Mouse (Mus musculus): Measurements from ENCODE around the gene Pheta1. TPM values are rescaled to one million over a fixed set of nuclear protein-coding genes. Genes with fewer than 3 reads are reported as not detected.
A peak's percentile ranks its signal among the peaks of the same experiment; 100 is the strongest.
"Not testable (repeated sequence)": the region's sequence is repeated elsewhere in the genome, so short reads cannot be mapped to it uniquely, and the experiment has no call there.

Pheta1 gene
- total RNA-seq, 4 experiments from 2014 or later = 6.3 to 9.5 (median 7.5) TPM

DNA sequence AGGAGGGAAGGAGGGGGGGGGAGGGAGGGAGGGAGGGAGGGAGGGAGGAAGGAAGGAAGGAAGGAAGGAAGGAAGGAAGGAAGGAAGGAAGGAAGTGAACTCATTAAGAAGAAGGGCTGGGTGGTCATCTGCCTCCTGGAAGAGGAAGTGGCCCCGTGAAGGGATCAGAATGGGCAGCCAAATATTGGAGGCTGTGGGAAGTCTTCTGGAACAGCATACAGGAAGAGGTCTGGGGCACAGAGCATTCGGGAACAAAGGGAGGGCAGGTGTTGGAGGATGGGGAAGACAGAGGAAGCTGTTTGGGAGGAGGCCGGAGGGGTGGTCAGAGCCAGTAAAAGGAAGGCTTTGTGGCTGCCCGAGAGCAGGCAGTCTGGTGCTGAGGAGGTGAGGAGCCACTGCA is 3.4 kb upstream of the Pheta1 start:
- no peak for DNase-seq

DNA sequence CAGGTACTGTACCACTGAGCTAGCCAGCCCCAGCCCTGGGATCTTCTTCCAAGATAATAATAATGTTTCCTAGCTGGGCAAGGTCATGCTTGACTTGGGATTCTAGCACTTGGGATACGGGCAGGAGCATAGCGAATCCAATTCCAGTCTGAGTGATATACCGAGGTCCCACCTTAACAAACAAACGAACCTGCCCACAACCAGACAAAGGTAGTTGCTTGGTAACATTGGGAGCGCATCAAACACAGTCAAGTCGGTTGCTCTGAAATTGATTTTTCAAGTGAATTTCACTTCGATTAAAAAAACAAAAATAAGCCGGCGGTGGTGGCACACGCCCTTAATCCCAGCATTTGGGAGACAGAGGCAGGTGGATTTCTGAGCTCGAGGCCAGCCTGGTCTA is 2.5 kb upstream of the Pheta1 start:
- no peak for DNase-seq

DNA sequence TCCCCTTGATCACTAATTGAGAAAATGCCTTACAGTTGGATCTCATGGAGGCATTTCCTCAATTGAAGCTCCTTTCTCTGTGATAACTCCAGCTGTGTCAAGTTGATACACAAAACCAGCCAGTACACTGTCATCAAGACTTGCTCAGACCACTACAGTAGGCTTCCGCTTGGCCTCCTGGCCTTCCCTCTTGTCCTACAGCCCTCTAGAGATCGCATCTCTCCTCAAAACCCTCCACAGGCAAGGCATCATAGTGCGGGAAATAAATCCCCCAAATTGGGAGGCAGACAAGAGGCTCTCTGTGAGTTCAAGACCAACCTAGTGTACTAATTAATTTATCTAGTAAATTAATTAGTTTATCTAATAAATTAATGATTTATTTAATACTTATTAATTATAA is 1.5 kb upstream of the Pheta1 start:
- not testable (repeated sequence) for DNase-seq

DNA sequence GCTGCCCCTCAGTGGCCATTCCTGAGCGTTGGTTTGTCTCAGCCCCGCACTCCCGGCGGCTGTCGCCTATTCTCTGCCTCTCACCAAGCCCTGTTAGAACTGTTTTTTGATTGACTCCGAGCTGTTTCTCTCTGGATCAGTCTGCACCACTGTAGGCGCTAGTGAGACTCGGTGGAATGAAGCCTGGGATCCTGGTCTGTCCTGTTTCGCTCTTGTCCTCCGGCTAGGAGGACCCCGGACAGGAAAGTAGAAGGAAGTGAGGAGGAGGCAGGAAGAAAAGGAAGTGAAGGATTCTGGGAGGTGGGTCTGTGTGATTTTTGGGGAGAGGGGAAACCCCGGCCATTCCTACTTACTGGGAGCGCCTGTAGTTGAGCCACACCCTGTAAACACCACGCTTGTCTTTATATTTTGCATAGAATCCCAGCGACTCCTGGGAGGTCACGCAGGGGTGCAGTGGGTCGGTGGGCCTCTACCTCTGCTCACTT is 707 bp upstream of the Pheta1 start:
- DNase-seq = no peak

DNA sequence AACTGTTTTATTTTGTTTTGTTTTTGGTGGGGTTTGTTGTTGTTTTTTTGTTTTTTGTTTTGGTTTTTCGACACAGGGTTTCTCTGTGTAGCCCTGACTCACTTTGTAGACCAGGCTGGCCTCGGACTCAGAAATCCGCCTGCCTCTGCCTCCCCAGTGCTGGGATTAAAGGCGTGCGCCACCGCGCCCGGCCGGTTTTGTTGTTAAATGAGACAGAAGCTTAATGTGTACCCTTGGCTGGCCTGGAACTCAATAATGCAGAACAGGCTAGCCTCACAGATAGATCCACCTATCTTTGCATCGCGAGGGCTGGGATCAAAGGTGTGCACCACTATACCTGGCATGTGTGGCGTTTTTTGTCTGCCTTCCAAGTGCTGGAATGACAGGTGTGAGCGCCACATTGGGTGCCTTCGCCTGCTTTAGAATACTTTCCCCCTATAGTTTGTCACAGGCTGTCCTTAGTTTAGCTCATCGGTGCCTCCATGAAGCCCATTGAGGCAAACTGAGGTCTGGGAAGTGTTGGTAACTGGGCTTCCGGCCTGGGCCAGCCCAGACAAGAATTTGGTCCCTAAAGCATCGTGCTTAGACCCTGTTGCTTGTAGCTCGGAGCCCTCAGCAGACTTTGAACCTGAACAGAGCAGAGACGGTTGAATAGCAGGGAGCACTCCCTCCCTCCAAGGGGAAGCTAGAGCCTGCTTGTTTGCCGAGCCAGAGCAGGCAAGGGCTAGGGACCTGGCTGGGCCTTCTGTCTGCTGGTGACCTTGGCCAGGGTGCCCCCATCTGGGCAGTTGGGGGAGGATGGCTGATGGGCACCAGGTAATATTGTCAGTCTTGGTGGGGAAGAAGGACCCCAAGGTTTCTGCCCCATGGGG is 930 bp downstream of the Pheta1 start:
- DNase-seq = no peak

DNA sequence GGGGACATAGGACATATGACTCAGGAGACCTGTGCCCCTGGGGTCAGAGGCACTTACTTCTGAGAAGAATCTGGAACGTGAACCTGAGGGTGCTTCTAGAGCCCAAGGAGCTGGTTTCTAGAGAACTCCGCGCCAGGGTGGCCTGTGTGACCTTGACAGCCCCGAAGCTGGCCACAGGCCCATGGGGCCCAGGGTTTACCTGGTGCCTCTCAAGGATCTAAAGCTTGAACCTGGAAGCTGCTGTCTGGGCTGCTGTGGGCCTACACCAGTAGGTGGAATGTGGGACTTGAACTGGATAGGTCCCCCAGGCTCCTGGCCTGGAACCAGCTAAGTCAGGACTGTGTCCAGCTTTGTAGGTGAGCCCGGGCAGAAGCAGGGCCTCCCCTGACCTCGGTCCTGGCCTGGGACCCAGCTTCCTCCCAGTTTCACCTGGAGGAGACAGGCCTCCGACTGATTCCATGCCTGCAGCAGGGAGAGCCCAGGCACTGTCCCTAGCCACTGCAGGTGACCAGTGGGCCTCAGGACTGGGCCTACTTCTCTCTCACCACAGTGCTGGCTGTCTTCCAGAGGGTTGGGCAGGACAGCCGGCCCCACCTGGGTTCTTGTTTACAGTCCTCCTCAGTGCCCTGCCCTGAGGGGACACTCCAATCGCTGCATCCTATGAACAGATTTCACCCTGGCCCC is 4.7 kb downstream of the Pheta1 start:
- no peak for DNase-seq

DNA sequence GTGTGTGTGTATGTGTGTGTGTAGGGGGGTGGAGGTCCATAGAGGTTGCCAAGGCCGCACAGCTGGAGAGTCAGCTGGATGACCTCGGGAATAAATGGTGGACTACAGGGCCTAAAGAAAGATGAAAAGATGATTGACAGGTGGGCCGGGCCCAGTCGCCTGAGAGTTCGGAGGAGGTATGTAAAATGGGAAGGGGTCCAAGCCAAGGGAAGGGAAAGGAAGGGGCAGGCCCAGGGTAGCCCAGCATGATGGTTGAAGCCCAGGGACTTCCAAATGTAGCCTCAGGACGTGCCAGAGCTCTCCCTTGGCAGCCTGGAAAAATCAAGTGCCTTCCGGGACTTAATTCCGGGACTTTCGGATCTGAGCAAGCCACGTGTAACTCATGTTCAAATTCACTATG is 6.0 kb downstream of the Pheta1 start:
- no peak for DNase-seq

DNA sequence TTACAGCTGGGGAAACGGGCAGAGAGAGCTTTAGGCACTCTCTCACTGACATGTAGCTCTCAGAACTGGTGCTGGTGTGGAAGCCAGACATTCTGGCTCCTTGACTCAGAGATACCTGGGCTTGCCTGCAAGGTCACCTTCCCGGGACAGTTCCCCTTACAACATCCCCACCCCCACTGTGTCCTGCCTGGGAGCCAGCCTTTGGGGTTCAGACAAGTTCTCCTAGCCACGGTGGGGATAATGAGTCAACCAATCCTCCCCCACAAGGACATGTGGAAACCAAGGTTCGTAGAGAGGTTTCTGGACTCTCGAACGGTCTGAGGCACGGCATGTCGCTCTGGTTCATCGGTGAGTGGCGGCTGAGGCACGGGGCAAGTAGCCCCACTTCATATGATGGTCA is 8.0 kb downstream of the Pheta1 start:
- no peak for DNase-seq

DNA sequence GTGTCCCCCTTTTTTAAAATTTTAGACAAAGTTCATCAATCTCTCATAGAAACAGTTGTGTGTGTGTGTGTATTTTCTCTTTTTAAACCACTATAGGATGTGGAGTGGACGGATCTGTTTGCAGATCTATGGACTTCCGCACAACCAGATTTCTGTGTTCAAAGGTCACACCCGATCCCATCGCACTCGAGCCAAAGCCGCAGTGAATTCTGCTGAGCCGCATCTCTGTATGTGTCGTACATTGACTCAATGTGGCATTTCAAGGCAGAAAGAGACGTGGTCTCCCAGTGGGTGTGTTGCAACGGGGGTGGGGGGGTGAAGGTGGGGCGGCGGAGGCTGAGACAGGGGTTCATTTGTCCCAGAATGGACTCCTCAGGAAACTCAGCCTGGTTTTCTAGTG is 9.6 kb downstream of the Pheta1 start:
- DNase-seq = no peak

DNA sequence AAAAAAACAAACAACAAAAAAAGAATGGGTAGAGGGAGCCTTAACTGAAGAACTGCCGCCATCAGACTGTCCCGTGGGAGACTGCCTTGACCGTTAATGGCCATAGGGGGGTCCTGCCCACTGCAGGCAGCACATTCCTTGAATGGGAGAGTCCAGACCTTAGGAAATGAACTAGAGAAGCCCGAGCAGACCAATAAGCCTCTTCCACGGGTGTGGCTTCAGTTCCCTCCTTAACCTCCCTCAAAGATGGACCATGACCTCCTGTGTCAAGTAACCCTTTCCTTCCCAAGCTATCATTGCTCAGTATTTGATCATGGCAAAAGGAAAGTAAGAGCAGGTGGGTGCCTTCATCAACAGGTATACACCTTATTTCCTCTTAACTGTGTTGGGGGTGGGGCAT is 13.2 kb downstream of the Pheta1 start:
- no peak for DNase-seq

DNA sequence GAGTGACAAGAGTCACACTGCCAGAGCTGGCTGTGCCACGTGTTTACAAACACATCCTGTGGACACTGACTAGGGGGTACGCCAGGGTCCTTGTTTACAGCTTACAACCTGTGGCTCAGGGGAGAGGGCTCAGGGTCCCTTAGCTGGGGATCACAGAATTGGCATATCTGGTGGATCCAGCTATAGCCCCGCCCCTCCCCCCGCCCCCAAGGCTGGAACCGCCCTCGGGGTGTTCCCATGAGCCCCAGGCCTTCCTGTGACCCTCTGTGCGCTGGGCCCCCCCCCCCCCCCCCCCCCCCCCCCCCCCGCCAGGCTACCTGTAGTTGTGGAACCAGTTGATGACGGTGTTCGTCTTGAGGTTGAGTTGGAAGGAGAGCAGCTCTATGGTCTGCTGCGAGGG is 15.5 kb downstream of the Pheta1 start:
- DNase-seq = no peak

DNA sequence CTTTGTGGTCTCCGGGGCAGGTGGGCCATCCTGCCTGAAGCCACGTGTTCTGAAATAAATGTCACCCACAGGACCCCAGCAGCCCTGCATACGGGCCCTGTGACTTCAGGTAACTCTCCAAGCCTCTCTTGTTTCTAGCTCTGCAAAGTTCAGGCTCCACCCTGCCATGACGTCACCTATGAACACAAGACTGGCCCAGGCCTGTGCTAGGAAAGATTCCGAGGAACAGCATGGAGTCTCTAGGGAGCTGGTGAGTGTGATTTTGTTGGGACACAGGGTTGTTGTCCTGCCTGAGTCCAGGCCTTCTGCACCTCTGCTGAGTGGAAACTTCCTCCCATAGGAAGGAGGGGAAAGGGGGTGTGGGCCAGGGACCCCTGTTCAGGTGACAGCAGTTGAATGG is 19.2 kb downstream of the Pheta1 start:
- no peak for DNase-seq

DNA sequence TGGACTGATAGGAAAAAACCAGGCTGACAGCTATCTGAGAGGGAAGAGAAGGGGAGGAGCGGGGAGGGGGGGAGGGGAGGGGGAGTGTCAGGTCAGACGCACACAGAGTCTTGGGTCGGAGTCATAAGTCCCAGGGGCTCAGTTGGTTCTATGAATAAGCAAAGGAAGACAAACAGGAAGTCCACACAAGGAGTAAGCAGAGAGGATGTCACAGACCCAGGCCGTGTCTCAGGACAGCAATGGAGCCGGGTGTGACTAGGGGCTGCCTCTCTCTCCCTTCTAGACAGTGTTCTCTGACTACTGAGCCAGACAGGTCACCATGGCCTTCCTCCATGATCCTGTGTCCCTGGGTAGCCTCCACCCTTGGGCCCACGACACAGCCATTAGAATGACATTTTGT is 22.0 kb downstream of the Pheta1 start:
- DNase-seq = no peak

DNA sequence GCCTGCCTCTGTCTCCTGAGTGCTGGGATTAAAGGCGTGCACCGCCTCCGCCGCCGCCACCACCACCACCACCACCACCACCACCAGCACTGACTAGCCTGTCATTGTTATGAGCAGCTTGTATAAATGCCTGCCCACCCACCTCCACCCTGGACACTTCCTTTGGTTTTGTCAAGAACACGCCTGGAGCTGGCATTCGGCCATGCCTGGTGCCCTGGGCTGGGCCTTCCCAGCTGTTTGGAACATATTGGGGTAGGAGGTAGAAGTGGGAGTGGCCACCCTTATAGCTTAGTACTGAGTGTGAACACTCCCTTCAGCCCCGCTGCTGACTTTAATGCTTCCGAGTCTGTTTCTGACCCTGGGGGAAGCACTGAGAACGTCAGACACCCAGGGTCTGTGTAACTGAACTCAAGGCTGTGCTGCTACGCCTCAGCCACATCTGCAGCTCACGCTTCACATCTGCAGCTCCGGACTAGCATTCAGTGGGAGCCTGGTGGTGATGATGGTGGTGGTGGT is 22.8 kb downstream of the Pheta1 start:
- no peak for DNase-seq

DNA sequence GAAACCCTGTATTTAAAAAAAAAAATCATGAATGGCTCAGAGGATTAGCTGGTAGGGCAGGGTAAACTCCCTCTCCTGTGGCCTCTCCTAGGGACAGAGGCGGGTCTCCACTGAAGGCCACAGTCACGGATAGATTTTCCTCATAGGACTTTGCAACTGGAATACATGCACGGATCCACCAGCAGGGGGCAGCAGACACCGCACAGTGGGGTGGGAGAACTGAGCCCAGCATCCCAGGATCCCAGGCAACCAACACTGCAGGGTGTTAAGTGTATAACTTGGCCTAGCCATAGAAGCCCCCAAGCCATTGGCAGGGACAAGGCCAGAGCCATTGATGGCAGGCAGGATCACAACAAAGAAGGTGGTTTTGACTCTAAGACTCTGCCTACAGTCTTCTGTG is 23.4 kb downstream of the Pheta1 start:
- peak; percentile 72 for DNase-seq

DNA sequence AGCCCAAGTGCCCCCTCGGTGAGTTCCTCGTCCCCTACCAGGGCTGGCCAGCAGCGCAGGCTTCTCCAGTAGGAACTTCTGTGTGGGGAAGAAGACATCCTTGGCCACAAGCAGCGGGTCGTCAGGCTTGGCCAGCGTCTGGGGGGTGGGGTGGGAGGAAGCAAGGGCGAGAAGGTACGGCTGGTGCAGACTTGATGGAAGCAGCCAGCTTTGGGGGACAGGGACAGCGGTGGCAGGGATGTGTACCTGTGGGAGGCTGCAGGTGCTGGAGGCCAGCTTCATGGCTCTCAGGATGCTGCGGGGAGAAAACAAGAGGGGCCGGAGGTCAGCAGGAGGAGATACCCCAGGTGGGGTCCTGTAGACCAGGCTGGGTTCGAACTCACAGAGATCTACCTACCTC is 26.3 kb downstream of the Pheta1 start:
- DNase-seq = no peak

DNA sequence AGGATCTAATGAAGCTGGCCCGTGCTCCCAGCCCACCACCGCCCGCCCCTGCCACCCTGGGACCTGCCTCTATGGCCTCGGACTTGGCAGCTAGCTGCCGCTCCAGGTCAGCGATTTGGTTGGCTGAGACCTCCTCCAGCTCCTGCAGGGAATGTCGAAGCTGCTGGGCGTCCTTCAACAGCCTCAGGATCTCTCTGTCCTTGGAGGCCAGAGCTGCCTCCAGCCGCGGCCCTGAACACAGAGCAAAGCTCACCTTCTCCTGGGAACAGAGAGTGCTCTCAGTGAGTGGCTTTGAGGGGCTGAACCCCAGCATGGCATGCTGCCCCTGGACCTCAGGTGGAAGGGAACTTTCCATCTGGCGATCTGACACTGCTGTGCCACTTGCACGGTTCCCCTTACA is 28.1 kb downstream of the Pheta1 start:
- DNase-seq = no peak

DNA sequence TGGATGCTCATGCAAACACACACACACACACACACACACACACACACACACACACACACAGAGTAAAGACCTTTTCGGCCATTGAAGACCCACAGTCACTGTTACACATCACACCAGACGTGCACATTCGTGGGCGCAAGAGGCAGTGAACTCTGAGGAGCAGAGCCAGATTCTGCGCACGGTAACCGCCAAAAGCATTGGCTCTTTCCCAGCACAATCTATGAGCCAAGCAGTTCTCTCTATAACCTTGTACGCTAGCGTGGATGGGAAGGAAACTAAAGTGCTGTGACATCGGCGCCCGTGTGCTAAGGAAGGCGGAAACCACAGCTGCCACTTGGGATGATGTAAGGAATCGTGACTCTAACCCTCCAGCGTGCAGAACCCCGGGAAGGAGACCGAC is 29.9 kb downstream of the Pheta1 start:
- no peak for DNase-seq

DNA sequence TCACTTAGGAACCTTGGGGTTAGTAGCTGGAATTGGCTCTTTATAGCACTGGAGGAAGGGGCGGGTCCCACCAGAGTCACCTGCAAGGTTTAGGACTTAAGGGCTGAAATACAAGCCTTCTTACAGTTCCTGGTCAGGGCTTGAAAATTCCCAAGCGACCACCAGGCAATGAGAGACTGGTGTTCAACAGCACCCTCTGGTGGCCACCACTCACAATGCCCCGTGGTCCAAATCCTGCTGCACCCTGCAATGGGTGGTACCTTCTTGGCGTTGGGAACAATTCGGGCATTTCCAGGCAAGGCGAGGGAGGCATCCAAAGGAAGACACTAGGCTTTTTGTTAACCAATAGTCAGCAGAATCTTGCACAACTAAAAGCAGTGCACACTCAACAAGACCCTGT is 30.4 kb downstream of the Pheta1 start:
- DNase-seq = no peak

DNA sequence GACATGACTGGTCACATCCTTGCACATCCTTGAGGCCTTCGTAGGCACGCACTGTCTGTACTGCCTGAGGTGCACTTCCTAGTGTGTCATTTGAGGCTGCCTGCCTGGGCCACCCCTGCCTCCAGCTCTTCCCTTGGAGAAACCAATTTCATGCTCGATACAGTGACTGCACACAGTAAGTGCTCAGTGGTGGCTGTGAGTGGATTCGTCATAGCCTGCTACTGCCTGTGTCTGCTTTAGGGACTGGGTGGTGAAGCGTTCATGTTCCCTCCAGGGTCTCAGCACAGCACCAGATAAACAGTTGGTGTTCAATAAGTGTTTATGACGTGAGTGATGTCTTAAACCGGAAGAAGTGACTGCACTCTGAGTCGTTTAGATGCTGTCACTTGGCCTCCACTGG is 34.6 kb downstream of the Pheta1 start:
- DNase-seq = no peak

DNA sequence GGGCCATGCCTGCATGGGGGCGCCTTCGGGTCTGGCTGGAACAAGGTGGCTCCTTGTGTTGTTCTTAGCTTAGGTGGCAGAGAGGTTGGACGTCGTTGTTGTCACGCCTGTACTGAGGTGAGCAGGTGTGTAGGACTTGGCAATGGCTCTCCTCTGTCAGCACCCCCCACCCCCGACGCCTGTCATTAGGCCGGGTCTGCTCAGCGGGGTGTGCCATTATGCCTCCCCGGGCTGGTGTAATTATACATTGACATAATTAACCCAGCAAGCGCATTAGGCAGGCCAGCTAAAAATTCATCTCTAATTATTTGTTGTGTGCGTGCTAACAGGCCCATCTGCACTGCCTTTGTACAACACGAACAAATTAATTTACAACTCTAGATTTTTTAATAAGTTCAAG is 40.6 kb downstream of the Pheta1 start:
- DNase-seq = no peak

DNA sequence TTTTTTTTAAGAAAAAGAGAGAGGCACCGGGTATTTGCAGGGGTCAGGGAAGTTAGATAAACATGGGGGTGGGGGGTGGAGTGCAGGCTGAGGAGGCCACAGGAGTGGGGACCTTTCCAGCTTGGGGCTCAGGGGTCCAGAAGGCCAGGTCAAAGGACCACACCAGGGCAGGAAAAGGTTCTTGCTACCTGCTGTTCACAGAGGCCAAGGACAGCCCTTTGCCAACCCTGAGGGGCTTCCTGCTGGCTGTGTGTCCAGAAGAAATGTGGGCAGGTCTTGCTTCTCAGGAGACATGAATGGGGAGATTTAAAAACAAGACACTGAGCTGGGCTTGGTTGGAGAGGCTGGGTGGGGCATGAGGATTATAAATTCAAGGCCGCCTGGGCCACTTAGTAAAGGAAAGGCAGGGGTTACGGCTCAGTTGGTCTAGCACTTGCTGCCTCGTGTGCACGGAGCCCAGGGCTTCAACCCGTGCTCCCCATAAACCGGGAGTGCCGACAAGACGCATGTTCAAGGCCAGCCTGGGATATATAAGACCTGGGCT is 41.1 kb downstream of the Pheta1 start:
- no peak for DNase-seq

DNA sequence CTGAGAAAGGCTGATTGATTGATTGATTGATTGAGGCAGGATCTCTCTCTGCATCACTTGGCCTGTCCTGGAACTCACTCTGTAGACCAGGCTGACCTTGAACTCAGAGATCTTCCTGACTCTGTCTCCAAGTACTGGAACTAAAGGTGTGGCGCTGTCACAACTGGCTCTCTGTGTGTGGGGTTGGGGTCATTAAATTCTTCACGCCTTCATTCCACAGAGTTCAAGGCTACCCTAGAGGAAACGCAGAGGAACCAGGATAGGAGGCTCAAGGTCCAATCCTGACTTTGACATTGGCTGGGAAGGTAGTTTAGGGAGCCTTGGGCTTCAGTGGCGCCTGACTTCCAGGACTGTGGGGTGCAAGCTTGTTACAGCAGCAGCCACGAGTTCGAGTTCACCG is 42.1 kb downstream of the Pheta1 start:
- no peak for DNase-seq

DNA sequence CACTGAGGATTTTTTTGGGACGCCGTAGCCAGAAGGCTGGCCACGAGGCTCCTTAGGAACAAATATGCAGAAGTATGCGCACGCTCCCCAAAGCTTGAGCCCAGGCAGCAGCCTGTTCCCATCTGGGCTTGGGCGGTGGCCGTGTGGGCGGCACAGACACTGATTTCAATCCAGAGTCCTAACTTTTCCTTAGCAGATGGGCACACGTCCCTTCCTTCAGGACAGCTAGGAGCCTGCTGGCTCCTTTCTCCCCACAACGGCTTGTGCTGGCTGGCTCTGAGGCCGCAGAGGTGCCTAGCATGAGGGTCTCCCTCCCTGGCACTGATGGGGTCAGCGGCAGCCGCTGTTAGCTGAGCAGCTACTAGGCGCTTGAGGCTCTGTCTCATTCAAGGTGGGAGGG is 43.5 kb downstream of the Pheta1 start:
- no peak for DNase-seq
